In the genomic region with DNA sequence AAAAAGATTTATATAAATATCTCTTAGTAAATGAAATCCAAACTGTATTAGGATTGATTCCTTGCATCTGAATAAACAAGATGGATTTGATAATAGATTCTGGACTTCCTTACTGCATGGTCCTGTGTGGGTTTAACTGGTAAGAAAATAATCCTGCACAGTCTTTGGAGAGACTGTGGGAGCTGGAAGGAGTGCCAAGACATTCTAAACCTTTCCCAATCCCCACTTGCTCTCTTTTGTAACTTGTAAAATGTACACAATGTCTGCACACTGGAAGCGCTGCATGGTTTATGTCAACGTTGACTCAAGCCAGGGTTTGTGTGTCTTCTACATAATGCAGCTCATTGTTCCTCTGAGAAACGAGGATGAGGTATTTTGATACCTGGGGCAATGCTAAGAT, we compare ENCODE assay signal across 27 mouse cellular contexts.
DNase-seq lines count a peak whose midpoint lies in the region; ATAC-seq lines count a peak whose summit lies in the region.
"Had no signal": no experiment of that assay in that cellular context is flagged by ENCODE, and none has a peak within 500 bp of the region (broad histone marks: within the 10 kb centered on the region; RNA-seq: fewer than 3 reads in every experiment).

No protein-coding gene starts in this region.

- H3K27ac ChIP-seq in midbrain, embryonic 13.5 days, result no peak overlapping the region
- H3K27ac ChIP-seq in midbrain, embryonic 14.5 days (replicated peaks; ENCODE audit: low read depth, low read length), result no peak overlapping the region
- no peak overlapping the region for H3K27ac ChIP-seq in embryonic facial prominence, embryonic 14.5 days (replicated peaks; ENCODE audit: low read depth, low read length)
- H3K27ac ChIP-seq in forebrain, embryonic 16.5 days (ENCODE audit: low read length), result no peak overlapping the region
- no peak overlapping the region for H3K27ac ChIP-seq in forebrain, embryonic 11.5 days (ENCODE audit: low read depth, low read length)
- H3K27ac ChIP-seq: forebrain, embryonic 10.5 days; hindbrain, embryonic 10.5 days; hindbrain, embryonic 15.5 days; limb, embryonic 12.5 days; neural tube, embryonic 13.5 days had no signal

- H3K4me3 ChIP-seq in midbrain, embryonic 13.5 days (replicated peaks), result no peak overlapping the region
- no peak overlapping the region for H3K4me3 ChIP-seq in midbrain, embryonic 14.5 days (replicated peaks; ENCODE audit: low read depth, low read length)
- no peak overlapping the region for H3K4me3 ChIP-seq in embryonic facial prominence, embryonic 14.5 days (ENCODE audit: low read depth, low read length)
- H3K4me3 ChIP-seq in forebrain, embryonic 16.5 days (replicated peaks; ENCODE audit: low read length), result no peak overlapping the region
- H3K4me3 ChIP-seq in forebrain, embryonic 11.5 days (ENCODE audit: low read depth, low read length), result no peak overlapping the region
- H3K4me3 ChIP-seq: forebrain, embryonic 10.5 days; hindbrain, embryonic 10.5 days; hindbrain, embryonic 15.5 days; limb, embryonic 12.5 days; neural tube, embryonic 13.5 days had no signal

- H3K27me3 ChIP-seq in midbrain, embryonic 13.5 days, result no peaks in the 10 kb centered on the region
- H3K27me3 ChIP-seq in midbrain, embryonic 14.5 days (ENCODE audit: control insufficient read depth, insufficient read depth, low read length), result no peaks in the 10 kb centered on the region
- no peaks in the 10 kb centered on the region for H3K27me3 ChIP-seq in embryonic facial prominence, embryonic 14.5 days (replicated peaks; ENCODE audit: control insufficient read depth, insufficient read depth, low read length)
- H3K27me3 ChIP-seq in forebrain, embryonic 16.5 days (replicated peaks; ENCODE audit: control insufficient read depth, insufficient read depth, low read length), result no peaks in the 10 kb centered on the region
- no peaks in the 10 kb centered on the region for H3K27me3 ChIP-seq in forebrain, embryonic 11.5 days (ENCODE audit: control insufficient read depth, insufficient read depth, low read length)
- H3K27me3 ChIP-seq: CH12.LX; hindbrain, embryonic 15.5 days; limb, embryonic 12.5 days; neural tube, embryonic 13.5 days had no signal

- H3K9me3 ChIP-seq in midbrain, embryonic 13.5 days, result no peaks in the 10 kb centered on the region
- H3K9me3 ChIP-seq in midbrain, embryonic 14.5 days (ENCODE audit: control insufficient read depth, low read length), result no peaks in the 10 kb centered on the region
- no peaks in the 10 kb centered on the region for H3K9me3 ChIP-seq in embryonic facial prominence, embryonic 14.5 days (ENCODE audit: control insufficient read depth, low read length)
- H3K9me3 ChIP-seq in forebrain, embryonic 16.5 days (ENCODE audit: control insufficient read depth, low read length), result no peaks in the 10 kb centered on the region
- no peaks in the 10 kb centered on the region for H3K9me3 ChIP-seq in forebrain, embryonic 11.5 days (ENCODE audit: control insufficient read depth, low read length)
- H3K9me3 ChIP-seq: forebrain, embryonic 10.5 days; hindbrain, embryonic 10.5 days; hindbrain, embryonic 15.5 days; limb, embryonic 12.5 days; neural tube, embryonic 13.5 days had no signal

- ATAC-seq in midbrain, embryonic 13.5 days, result 0 out of 2 replicates have a peak, but pooled peaks have one; percentile 37
- no peak for ATAC-seq in midbrain, embryonic 14.5 days (ENCODE audit: low FRiP score, low TSS enrichment)
- ATAC-seq in embryonic facial prominence, embryonic 14.5 days (ENCODE audit: low read depth), result peak; percentile 86
- ATAC-seq in forebrain, embryonic 16.5 days, result no peak
- ATAC-seq in forebrain, embryonic 11.5 days (replicated peaks; ENCODE audit: low FRiP score), result no peak
- ATAC-seq: forebrain, postnatal 0 days; inflammation-experienced regulatory T-cells, adult 6 months had no signal

- H3K4me2 ChIP-seq in midbrain, embryonic 13.5 days (replicated peaks), result no peak overlapping the region
- H3K4me2 ChIP-seq in midbrain, embryonic 14.5 days (ENCODE audit: low read length), result no peak overlapping the region
- H3K4me2 ChIP-seq in embryonic facial prominence, embryonic 14.5 days (ENCODE audit: low read depth, low read length), result no peak overlapping the region
- no peak overlapping the region for H3K4me2 ChIP-seq in forebrain, embryonic 16.5 days (ENCODE audit: low read length)
- no peak overlapping the region for H3K4me2 ChIP-seq in forebrain, embryonic 11.5 days (ENCODE audit: low read depth, low read length, severe bottlenecking)
- H3K4me2 ChIP-seq: hindbrain, embryonic 15.5 days; limb, embryonic 12.5 days; liver, embryonic 11.5 days; neural tube, embryonic 13.5 days had no signal

- no peak overlapping the region for H3K9ac ChIP-seq in midbrain, embryonic 13.5 days (replicated peaks)
- no peak overlapping the region for H3K9ac ChIP-seq in midbrain, embryonic 14.5 days (replicated peaks; ENCODE audit: low read length)
- H3K9ac ChIP-seq in embryonic facial prominence, embryonic 14.5 days (ENCODE audit: low read depth, low read length), result no peak overlapping the region
- H3K9ac ChIP-seq in forebrain, embryonic 16.5 days (replicated peaks; ENCODE audit: low read depth, low read length), result no peak overlapping the region
- H3K9ac ChIP-seq in forebrain, embryonic 11.5 days (ENCODE audit: low read length), result no peak overlapping the region
- H3K9ac ChIP-seq: forebrain, postnatal 0 days; hindbrain, embryonic 15.5 days; limb, embryonic 12.5 days; neural tube, embryonic 13.5 days had no signal

- H3K36me3 ChIP-seq in midbrain, embryonic 13.5 days, result no peaks in the 10 kb centered on the region
- no peaks in the 10 kb centered on the region for H3K36me3 ChIP-seq in midbrain, embryonic 14.5 days (ENCODE audit: control insufficient read depth, insufficient read depth, low read length)
- H3K36me3 ChIP-seq in embryonic facial prominence, embryonic 14.5 days (ENCODE audit: control insufficient read depth, insufficient read depth, low read length), result no peaks in the 10 kb centered on the region
- no peaks in the 10 kb centered on the region for H3K36me3 ChIP-seq in forebrain, embryonic 16.5 days (ENCODE audit: control insufficient read depth, insufficient read depth)
- no peaks in the 10 kb centered on the region for H3K36me3 ChIP-seq in forebrain, embryonic 11.5 days (ENCODE audit: control insufficient read depth, insufficient read depth, low read length)
- H3K36me3 ChIP-seq: forebrain, embryonic 10.5 days; hindbrain, embryonic 10.5 days; hindbrain, embryonic 15.5 days; limb, embryonic 12.5 days; neural tube, embryonic 13.5 days had no signal

- WGBS in midbrain, embryonic 13.5 days, result 43% methylated on average over 3 of the region's 3 CpGs
- 52% methylated on average over 3 of the region's 3 CpGs for WGBS in midbrain, embryonic 14.5 days
- WGBS in embryonic facial prominence, embryonic 14.5 days, result 13% methylated on average over 3 of the region's 3 CpGs
- 40% methylated on average over 3 of the region's 3 CpGs for WGBS in forebrain, embryonic 16.5 days
- WGBS in forebrain, embryonic 11.5 days, result 54% methylated on average over 3 of the region's 3 CpGs

- no peaks in the 10 kb centered on the region for H3K4me1 ChIP-seq in midbrain, embryonic 13.5 days (replicated peaks)
- no peaks in the 10 kb centered on the region for H3K4me1 ChIP-seq in midbrain, embryonic 14.5 days (ENCODE audit: control insufficient read depth, insufficient read depth, low read length)
- no peaks in the 10 kb centered on the region; the same call in 1 of the 2 replicates for H3K4me1 ChIP-seq in embryonic facial prominence, embryonic 14.5 days (ENCODE audit: control insufficient read depth, insufficient read depth, low read length)
- H3K4me1 ChIP-seq in forebrain, embryonic 16.5 days (replicated peaks; ENCODE audit: control insufficient read depth, insufficient read depth, low read length), result no peaks in the 10 kb centered on the region
- H3K4me1 ChIP-seq in forebrain, embryonic 11.5 days (replicated peaks; ENCODE audit: control insufficient read depth, insufficient read depth, low read length), result no peaks in the 10 kb centered on the region
- H3K4me1 ChIP-seq: forebrain, embryonic 10.5 days; hindbrain, embryonic 10.5 days; hindbrain, embryonic 15.5 days; limb, embryonic 12.5 days had no signal

- DNase-seq in embryo, embryonic 10 days (ENCODE audit: low spot score), result peak; percentile 10
- DNase-seq in embryo, embryonic 10.5 days (ENCODE audit: low spot score), result no peak
- DNase-seq in midbrain, embryonic 14.5 days, result no peak
- DNase-seq in embryonic facial prominence, embryonic 14.5 days (ENCODE audit: low spot score), result peak; percentile 86
- no peak for DNase-seq in adrenal gland, adult 2 months
- DNase-seq in forebrain, embryonic 11.5 days (ENCODE audit: low spot score), result no peak
- DNase-seq: adrenal gland, postnatal 14 days; cerebellum, adult 11-12 months; cerebellum, postnatal 10 days; forebrain, postnatal 0 days; gastrocnemius, postnatal 10 days; heart, postnatal 14 days; kidney, adult 11 months; kidney, postnatal 14 days; layer of hippocampus, adult 9-11 months; right cerebral cortex, postnatal 4 days; thymus, postnatal 14 days had no signal

Comparison
In these comparisons a context has a peak if more than half of its experiments do, and no peak if none do; other contexts are left out.
1. DNase-seq: peak in embryo, embryonic 10 days (single experiment) and embryonic facial prominence, embryonic 14.5 days (single experiment); none in embryo, embryonic 10.5 days (single experiment), midbrain, embryonic 14.5 days (single experiment), adrenal gland, adult 2 months (single experiment) and forebrain, embryonic 11.5 days (single experiment).
2. ATAC-seq: peak in midbrain, embryonic 13.5 days (single experiment) and embryonic facial prominence, embryonic 14.5 days (single experiment); none in midbrain, embryonic 14.5 days (single experiment), forebrain, embryonic 16.5 days (single experiment) and forebrain, embryonic 11.5 days (single experiment).